Mouse (Mus musculus): ENCODE measurements around the gene Cyp27b1. TPM values are rescaled to one million over a fixed set of nuclear protein-coding genes. Genes with fewer than 3 reads are reported as not detected.

Cyp27b1 gene
- polyA plus RNA-seq, 1 experiment from 2014 or later, result not detected

- ATAC-seq (replicated peaks; ENCODE audit: insufficient number of reproducible peaks, low FRiP score, low TSS enrichment, low read depth), result no peak
- Histone ChIP-seq H3K9ac (replicated peaks; ENCODE audit: low read length) (no peak overlapping the region; the same call in 1 of the 2 replicates), H3K4me1 (ENCODE audit: control insufficient read depth, insufficient read depth, low read length) (no peaks in the 10 kb centered on the region), H3K27me3 (ENCODE audit: control insufficient read depth, insufficient read depth, low read length) (no peaks in the 10 kb centered on the region), H3K27ac (replicated peaks; ENCODE audit: low read depth, low read length) (no peak overlapping the region), H3K4me3 (ENCODE audit: low read depth, low read length) (no peak overlapping the region), H3K36me3 (replicated peaks; ENCODE audit: control insufficient read depth, insufficient read depth, low read depth, low read length) (peaks cover 4% of the 10 kb centered on the region), H3K4me2 (ENCODE audit: low read depth, low read length) (no peak overlapping the region), H3K9me3 (replicated peaks; ENCODE audit: control insufficient read depth, low read length) (no peaks in the 10 kb centered on the region)
- DNase-seq (ENCODE audit: low spot score), result no peak
- 8% methylated on average over 2 of the region's 2 CpGs for WGBS
These were observed 31.0 kb upstream of the Cyp27b1 start for GRCm38 (mm10) chr10:127017071-127017470.

- no peaks in the 10 kb centered on the region for H3K9me3 ChIP-seq (replicated peaks; ENCODE audit: control insufficient read depth, low read length)
- H3K27me3 ChIP-seq (ENCODE audit: control insufficient read depth, insufficient read depth, low read length), result no peaks in the 10 kb centered on the region
- H3K27ac ChIP-seq (replicated peaks; ENCODE audit: low read depth, low read length), result no peak overlapping the region
- no peak overlapping the region for H3K9ac ChIP-seq (replicated peaks; ENCODE audit: low read length)
- H3K4me2 ChIP-seq (ENCODE audit: low read depth, low read length), result no peak overlapping the region
- H3K4me3 ChIP-seq (ENCODE audit: low read depth, low read length), result no peak overlapping the region
- no peaks in the 10 kb centered on the region for H3K4me1 ChIP-seq (ENCODE audit: control insufficient read depth, insufficient read depth, low read length)
- ATAC-seq (replicated peaks; ENCODE audit: insufficient number of reproducible peaks, low FRiP score, low TSS enrichment, low read depth) (no peak), DNase-seq (ENCODE audit: low spot score) (no peak)
- H3K36me3 ChIP-seq (replicated peaks; ENCODE audit: control insufficient read depth, insufficient read depth, low read depth, low read length), result peaks cover 4% of the 10 kb centered on the region
- 78% methylated on average over 16 of the region's 16 CpGs for WGBS
These were observed 29.6 kb upstream of the Cyp27b1 start for GRCm38 (mm10) chr10:127018422-127018821.

- peak within 1 kb of the TSS; percentile 76 for H3K4me2 ChIP-seq (ENCODE audit: low read depth, low read length)
These were observed 17.4 kb upstream of the Cyp27b1 start, which contains the start of gene Tsfm for GRCm38 (mm10) chr10:127030336-127031296. TSS of gene Tsfm (minus strand) at chr10:127030840.

GRCm38 (mm10) chr10:127033301-127033741, 14.7 kb upstream of the Cyp27b1 start:
- DNase-seq (ENCODE audit: low spot score), result no peak
- Histone ChIP-seq H3K9ac (replicated peaks; ENCODE audit: low read length) (no peak overlapping the region), H3K27me3 (ENCODE audit: control insufficient read depth, insufficient read depth, low read length) (no peaks in the 10 kb centered on the region), H3K4me3 (ENCODE audit: low read depth, low read length) (no peak overlapping the region), H3K9me3 (replicated peaks; ENCODE audit: control insufficient read depth, low read length) (no peaks in the 10 kb centered on the region), H3K4me1 (ENCODE audit: control insufficient read depth, insufficient read depth, low read length) (no peaks in the 10 kb centered on the region), H3K27ac (replicated peaks; ENCODE audit: low read depth, low read length) (no peak overlapping the region), H3K4me2 (ENCODE audit: low read depth, low read length) (no peak overlapping the region), H3K36me3 (replicated peaks; ENCODE audit: control insufficient read depth, insufficient read depth, low read depth, low read length) (0 out of 2 replicates have a peak, but pooled peaks cover 2% of the 10 kb centered on the region)
- WGBS, result 81% methylated on average over 8 of the region's 8 CpGs
- ATAC-seq (replicated peaks; ENCODE audit: insufficient number of reproducible peaks, low FRiP score, low TSS enrichment, low read depth), result no peak

More at GRCm38 (mm10) chr10:127030336-127031296, 17.4 kb upstream of the Cyp27b1 start, which contains the start of gene Tsfm:
- peaks cover 8% of the 10 kb centered on the region for H3K36me3 ChIP-seq (replicated peaks; ENCODE audit: control insufficient read depth, insufficient read depth, low read depth, low read length)
- DNase-seq (ENCODE audit: low spot score) (peak; percentile 95), ATAC-seq (replicated peaks; ENCODE audit: insufficient number of reproducible peaks, low FRiP score, low TSS enrichment, low read depth) (peak; percentile 86)
- H3K9ac ChIP-seq (replicated peaks; ENCODE audit: low read length), result peak within 1 kb of the TSS; percentile 85
- peak within 1 kb of the TSS; percentile 80 for H3K27ac ChIP-seq (replicated peaks; ENCODE audit: low read depth, low read length)
- H3K4me3 ChIP-seq (ENCODE audit: low read depth, low read length), result peak within 1 kb of the TSS; percentile 89
- no peaks in the 10 kb centered on the region for H3K4me1 ChIP-seq (ENCODE audit: control insufficient read depth, insufficient read depth, low read length)
- no peaks in the 10 kb centered on the region for H3K9me3 ChIP-seq (replicated peaks; ENCODE audit: control insufficient read depth, low read length)
- 5% methylated on average over 56 of the region's 56 CpGs for WGBS
- no peaks in the 10 kb centered on the region for H3K27me3 ChIP-seq (ENCODE audit: control insufficient read depth, insufficient read depth, low read length)

GRCm38 (mm10) chr10:127036273-127036672, 11.8 kb upstream of the Cyp27b1 start:
- no peaks in the 10 kb centered on the region for H3K36me3 ChIP-seq (replicated peaks; ENCODE audit: control insufficient read depth, insufficient read depth, low read depth, low read length)
- no peak overlapping the region for H3K4me3 ChIP-seq (ENCODE audit: low read depth, low read length)
- ATAC-seq (replicated peaks; ENCODE audit: insufficient number of reproducible peaks, low FRiP score, low TSS enrichment, low read depth) (no peak), DNase-seq (ENCODE audit: low spot score) (no peak)
- no peak overlapping the region for H3K9ac ChIP-seq (replicated peaks; ENCODE audit: low read length)
- no peak overlapping the region for H3K4me2 ChIP-seq (ENCODE audit: low read depth, low read length)
- no peaks in the 10 kb centered on the region for H3K9me3 ChIP-seq (replicated peaks; ENCODE audit: control insufficient read depth, low read length)
- H3K27me3 ChIP-seq (ENCODE audit: control insufficient read depth, insufficient read depth, low read length), result no peaks in the 10 kb centered on the region
- 83% methylated on average over 12 of the region's 12 CpGs for WGBS
- no peak overlapping the region for H3K27ac ChIP-seq (replicated peaks; ENCODE audit: low read depth, low read length)
- no peaks in the 10 kb centered on the region for H3K4me1 ChIP-seq (ENCODE audit: control insufficient read depth, insufficient read depth, low read length)

- H3K27ac ChIP-seq (replicated peaks; ENCODE audit: low read depth, low read length), result no peak overlapping the region
- no peaks in the 10 kb centered on the region for H3K9me3 ChIP-seq (replicated peaks; ENCODE audit: control insufficient read depth, low read length)
- ATAC-seq (replicated peaks; ENCODE audit: insufficient number of reproducible peaks, low FRiP score, low TSS enrichment, low read depth), result no peak
- H3K27me3 ChIP-seq (ENCODE audit: control insufficient read depth, insufficient read depth, low read length), result no peaks in the 10 kb centered on the region
- no peak for DNase-seq (ENCODE audit: low spot score)
- H3K36me3 ChIP-seq (replicated peaks; ENCODE audit: control insufficient read depth, insufficient read depth, low read depth, low read length), result no peaks in the 10 kb centered on the region
- no peak overlapping the region for H3K9ac ChIP-seq (replicated peaks; ENCODE audit: low read length)
- no peak overlapping the region for H3K4me2 ChIP-seq (ENCODE audit: low read depth, low read length)
- H3K4me1 ChIP-seq (ENCODE audit: control insufficient read depth, insufficient read depth, low read length), result no peaks in the 10 kb centered on the region
- no peak overlapping the region for H3K4me3 ChIP-seq (ENCODE audit: low read depth, low read length)
- WGBS, result 80% methylated on average over 12 of the region's 12 CpGs
These were observed 10.4 kb upstream of the Cyp27b1 start for GRCm38 (mm10) chr10:127037641-127038040.

- Histone ChIP-seq H3K4me2 (ENCODE audit: low read depth, low read length) (peak overlapping the region; percentile 85), H3K36me3 (replicated peaks; ENCODE audit: control insufficient read depth, insufficient read depth, low read depth, low read length) (peaks cover 3% of the 10 kb centered on the region), H3K9me3 (replicated peaks; ENCODE audit: control insufficient read depth, low read length) (no peaks in the 10 kb centered on the region), H3K4me1 (ENCODE audit: control insufficient read depth, insufficient read depth, low read length) (no peaks in the 10 kb centered on the region), H3K9ac (replicated peaks; ENCODE audit: low read length) (peak overlapping the region; percentile 72), H3K4me3 (ENCODE audit: low read depth, low read length) (peak overlapping the region; percentile 78), H3K27ac (replicated peaks; ENCODE audit: low read depth, low read length) (no peak overlapping the region), H3K27me3 (ENCODE audit: control insufficient read depth, insufficient read depth, low read length) (no peaks in the 10 kb centered on the region)
- WGBS, result 2% methylated on average over 20 of the region's 20 CpGs
- DNase-seq (ENCODE audit: low spot score) (peak; percentile 16), ATAC-seq (replicated peaks; ENCODE audit: insufficient number of reproducible peaks, low FRiP score, low TSS enrichment, low read depth) (peak; percentile 44)
These were observed 7.4 kb upstream of the Cyp27b1 start for GRCm38 (mm10) chr10:127040569-127041214.
